Mouse (Mus musculus) gastrocnemius, adult 8-10 months (tissue): ENCODE results near the gene Mtmr3. TPM values are rescaled to one million over a fixed set of nuclear protein-coding genes. Genes with fewer than 3 reads are reported as not detected.

Experiments used
- DNase-seq, 2 experiments: peaks; one replicate each; pipeline ENCODE4 v3.0.0; 2022; ENCODE audit warnings: low spot score in 2 of 2
- total RNA-seq, 4 experiments: library from RNA; stranded (reverse); gene quantifications; 2 replicates each; pipeline ENCODE4 v1.2.4; 2022

Gene Mtmr3
- total RNA-seq, 4 experiments from 2014 or later, result 45.9 to 59.7 (median 51.7) TPM

GRCm38 (mm10) chr11:4471251-4471650, 123.4 kb downstream of the Mtmr3 start:
- DNase-seq, result no peak

- DNase-seq, result no peak
Measured at GRCm38 (mm10) chr11:4469091-4469490, 125.6 kb downstream of the Mtmr3 start.

GRCm38 (mm10) chr11:4467436-4467835, 127.2 kb downstream of the Mtmr3 start:
- no peak for DNase-seq

- no peak for DNase-seq
Measured at GRCm38 (mm10) chr11:4466191-4466590, 128.5 kb downstream of the Mtmr3 start.

GRCm38 (mm10) chr11:4464616-4465015, 130.0 kb downstream of the Mtmr3 start:
- DNase-seq, result no peak

- DNase-seq, result no peak
Measured at GRCm38 (mm10) chr11:4464186-4464585, 130.5 kb downstream of the Mtmr3 start.

GRCm38 (mm10) chr11:4462868-4463267, 131.8 kb downstream of the Mtmr3 start:
- no peak for DNase-seq

GRCm38 (mm10) chr11:4461154-4461553, 133.5 kb downstream of the Mtmr3 start:
- DNase-seq, result no peak

- no peak for DNase-seq
Measured at GRCm38 (mm10) chr11:4460615-4461014, 134.0 kb downstream of the Mtmr3 start.

- DNase-seq, result no peak
Measured at GRCm38 (mm10) chr11:4454895-4455535, 139.6 kb downstream of the Mtmr3 start.

- no peak for DNase-seq
Measured at GRCm38 (mm10) chr11:4452467-4453184, 142.0 kb downstream of the Mtmr3 start.

GRCm38 (mm10) chr11:4451116-4451515, 143.5 kb downstream of the Mtmr3 start:
- DNase-seq, result no peak

- DNase-seq, result no peak
Measured at GRCm38 (mm10) chr11:4446195-4446868, 148.3 kb downstream of the Mtmr3 start.

- no peak for DNase-seq
Measured at GRCm38 (mm10) chr11:4442280-4442679, 152.4 kb downstream of the Mtmr3 start.

- DNase-seq, result no peak
Measured at GRCm38 (mm10) chr11:4440978-4441377, 153.7 kb downstream of the Mtmr3 start, which contains the start of gene Hormad2. Hormad2 (minus strand) TSS chr11:4441105.

GRCm38 (mm10) chr11:4438211-4438610, 156.5 kb downstream of the Mtmr3 start:
- no peak for DNase-seq

- no peak for DNase-seq
Measured at GRCm38 (mm10) chr11:4437318-4437717, 157.3 kb downstream of the Mtmr3 start.

GRCm38 (mm10) chr11:4436631-4437030, 158.0 kb downstream of the Mtmr3 start:
- no peak for DNase-seq

GRCm38 (mm10) chr11:4434461-4434860, 160.2 kb downstream of the Mtmr3 start:
- no peak for DNase-seq
